Mouse (Mus musculus): ENCODE results near the gene Spdya.
"Not testable (repeated sequence)": the region's sequence is repeated elsewhere in the genome, so short reads cannot be mapped to it uniquely, and the experiment has no call there.

Spdya gene

DNA sequence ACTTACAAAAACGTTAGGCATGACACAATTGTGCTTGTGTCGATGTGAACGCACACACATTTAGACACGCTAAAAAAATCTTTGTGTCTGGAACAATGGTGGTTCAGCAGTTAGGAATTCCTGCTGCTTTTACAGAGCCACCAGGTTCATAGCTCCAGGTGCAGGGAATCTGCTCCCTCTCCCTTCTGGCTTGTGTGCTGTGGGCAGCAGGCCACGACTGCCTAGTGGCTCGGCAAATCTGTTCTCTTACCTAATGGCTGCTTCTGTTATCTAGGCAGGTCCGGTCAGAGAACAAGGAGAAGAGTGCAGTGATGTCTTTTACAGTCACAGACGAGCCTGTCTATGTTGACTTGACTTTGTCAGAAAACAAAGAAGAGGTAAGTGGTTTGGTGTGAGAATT is 81.5 kb downstream of the Spdya start:
- DNase-seq (ENCODE audit: low spot score in 2 of 2), result no peak

DNA sequence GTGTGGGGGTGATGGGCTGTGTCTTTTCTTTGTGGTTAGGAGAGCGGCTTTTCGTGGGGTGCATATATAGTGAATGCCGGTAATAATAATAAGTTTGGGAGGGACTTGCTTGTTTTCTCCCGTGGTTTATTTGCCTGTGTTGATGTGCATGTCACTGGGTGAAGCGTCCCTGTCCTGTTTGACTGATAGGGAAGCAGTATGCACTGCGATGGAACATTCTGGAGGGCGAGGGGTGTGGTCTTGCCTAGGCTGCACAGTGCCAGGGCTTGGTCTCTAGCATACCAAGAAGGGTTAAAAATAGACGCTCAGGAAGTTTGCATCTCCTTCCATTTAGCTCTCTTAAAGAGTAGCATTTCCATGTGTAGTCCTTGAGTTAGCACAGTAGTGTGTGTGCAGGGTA is 84.9 kb downstream of the Spdya start:
- no peak for DNase-seq (ENCODE audit: low spot score in 2 of 2)

DNA sequence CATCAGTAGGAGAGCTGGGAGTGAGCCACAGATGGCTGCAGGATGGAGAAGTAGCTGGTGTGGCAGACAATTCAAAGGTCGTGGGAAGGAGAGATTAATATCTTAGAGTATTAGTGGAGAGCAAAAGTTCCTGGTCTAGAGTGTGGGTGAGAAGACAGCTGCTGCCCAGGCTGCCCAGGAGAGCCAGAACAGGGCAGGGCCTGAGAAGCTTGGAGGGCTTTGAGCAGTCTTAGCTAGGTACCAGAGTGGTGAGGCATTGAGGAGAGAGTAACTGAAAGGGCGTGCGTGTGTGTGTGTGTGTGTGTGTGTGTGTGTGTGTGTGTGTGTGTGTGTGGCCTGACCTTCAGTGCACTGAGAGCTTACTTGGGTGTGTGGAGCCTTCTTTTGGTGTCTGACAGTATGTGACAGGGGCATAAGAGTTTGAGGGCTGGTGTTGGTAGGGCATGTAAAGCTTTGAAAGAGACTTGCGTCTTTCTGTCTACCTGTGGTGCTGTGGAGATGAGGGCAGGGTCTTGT is 85.9 kb downstream of the Spdya start:
- no peak for DNase-seq (ENCODE audit: low spot score in 2 of 2)

DNA sequence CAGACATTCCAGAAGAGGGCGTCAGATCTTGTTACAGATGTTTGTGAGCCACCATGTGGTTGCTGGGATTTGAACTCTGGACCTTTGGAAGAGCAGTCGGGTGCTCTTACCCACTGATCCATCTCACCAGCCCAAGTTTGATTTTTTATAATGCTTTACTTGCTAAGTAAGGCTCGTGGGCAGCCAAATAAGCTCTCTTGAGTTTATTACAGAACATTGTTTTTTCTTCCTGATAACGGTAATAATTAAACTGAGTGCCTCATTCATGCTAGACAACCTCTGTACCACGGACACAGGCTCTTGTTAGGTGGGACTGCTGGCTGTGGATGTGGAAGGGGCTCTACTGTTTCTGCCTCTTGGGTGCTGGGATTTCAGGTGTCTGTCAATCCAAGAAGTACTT is 87.2 kb downstream of the Spdya start:
- DNase-seq (ENCODE audit: low spot score in 2 of 2), result not testable (repeated sequence)

Measured in frontal cortex, postnatal 14 days (tissue).